Mouse (Mus musculus): ENCODE measurements at regions not wholly inside any gene's neighbourhood (a gene's known extent, or its start where the extent isn't known, plus 50 kb on each side); places are given as distances from the start of the nearest gene placed in this dataset.

DNA sequence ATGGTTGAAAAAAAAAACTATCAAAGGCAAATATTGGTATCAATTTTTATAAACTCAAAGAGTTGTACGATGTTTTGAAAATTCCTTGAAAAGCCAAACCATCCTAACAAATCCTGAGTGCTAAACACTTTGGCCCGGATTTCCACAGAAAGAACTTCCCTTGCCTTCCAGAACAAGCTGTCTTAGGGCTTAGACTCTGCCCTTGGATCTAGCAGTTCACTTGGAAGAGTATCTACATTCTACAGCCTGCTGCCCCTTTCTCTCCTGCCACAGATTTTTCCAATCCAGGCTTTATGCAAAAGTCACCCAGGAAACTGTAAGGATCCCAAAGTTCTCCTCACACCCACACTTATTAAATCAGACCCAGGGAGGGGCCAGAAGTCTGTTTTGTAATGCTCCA is 57.6 kb upstream of the Gdf10 start:
- no peak for DNase-seq

GRCm38 (mm10) chr14:33867674-33868073 is 55.7 kb upstream of the Gdf10 start:
- no peak for DNase-seq
